Mouse (Mus musculus) liver, adult 2 months (tissue): ENCODE results near the gene Aifm2. TPM values are rescaled to one million over a fixed set of nuclear protein-coding genes. Genes with fewer than 3 reads are reported as not detected.

Experiments
- DNase-seq: peaks from one replicate; pipeline ENCODE4 v3.0.0-alpha.2; 2011; ENCODE audit warnings: low read depth, low spot score; ENCODE audit errors: extremely low read depth
- H3K27ac ChIP-seq: fragments of 200-500 bp; replicated peaks from 2 replicates; pipeline ENCODE4 v1.5.1; 2012; ENCODE audit warnings: low read depth, mild to moderate bottlenecking, control low read depth, inconsistent platforms, low read length; ENCODE audit not compliant: insufficient read depth
- H3K27me3 ChIP-seq: fragments of 200-500 bp; 2 replicates; pipeline ENCODE4 v1.6.1; 2012; ENCODE audit warnings: mild to moderate bottlenecking, moderate library complexity, low read length, inconsistent platforms; ENCODE audit not compliant: control insufficient read depth, insufficient read depth
- H3K36me3 ChIP-seq: fragments of 200-500 bp; 2 replicates; pipeline ENCODE4 v1.6.1; 2012; ENCODE audit warnings: low read length, inconsistent platforms; ENCODE audit not compliant: control insufficient read depth, insufficient read depth
- H3K4me1 ChIP-seq: fragments of 200-500 bp; 2 replicates; pipeline ENCODE4 v1.6.1; 2011; ENCODE audit warnings: low read length; ENCODE audit not compliant: control insufficient read depth, insufficient read depth
- H3K4me3 ChIP-seq: fragments of 200-500 bp; 2 replicates; pipeline ENCODE4 v1.5.1; 2011; ENCODE audit warnings: low read depth, mild to moderate bottlenecking, control low read depth, low read length, moderate library complexity; ENCODE audit not compliant: insufficient read depth
- H3K79me2 ChIP-seq: fragments of 200-500 bp; 2 replicates; pipeline ENCODE4 v1.6.1; 2012; ENCODE audit warnings: inconsistent platforms, mild to moderate bottlenecking, low read length, moderate library complexity; ENCODE audit not compliant: control insufficient read depth, insufficient read depth
- H3K9ac ChIP-seq: fragments of 200-500 bp; 2 replicates; pipeline ENCODE4 v1.6.1; 2012; ENCODE audit warnings: low read depth, mild to moderate bottlenecking, control low read depth, inconsistent platforms, low read length
- CTCF ChIP-seq: fragments of 200-500 bp; IDR thresholded peaks from 2 replicates; pipeline ENCODE4 v1.5.1; 2011; ENCODE audit warnings: low read depth, low read length, control low read depth
- POLR2A ChIP-seq: fragments of 200-500 bp; IDR thresholded peaks from 2 replicates; pipeline ENCODE4 v1.6.1; 2011; ENCODE audit warnings: low read length, control low read depth; ENCODE audit not compliant: insufficient read depth; ENCODE audit errors: extremely low read depth
- WGBS: fragments of 180-500 bp; shearing (Covaris S2); methylation state at CpG from one replicate; pipeline ENCODE4 v1.1.7; 2018; 5-methylcytosine and 5-hydroxymethylcytosine counted together
- polyA plus RNA-seq: library from polyadenylated mRNA; depleted of rRNA; stranded (reverse); fragments of >200 nt; gene quantifications from 2 replicates; pipeline ENCODE4 v1.2.3, GENCODE M21; 2012; rRNA removed
- total RNA-seq: library from RNA; depleted of rRNA; stranded (reverse); fragments of >200 nt; gene quantifications from 2 replicates; pipeline ENCODE4 v1.2.3, GENCODE M21; 2014; rRNA removed

The Aifm2 gene
- total and polyA plus RNA-seq, 2 experiments, result 19.3 to 19.8 TPM

DNA sequence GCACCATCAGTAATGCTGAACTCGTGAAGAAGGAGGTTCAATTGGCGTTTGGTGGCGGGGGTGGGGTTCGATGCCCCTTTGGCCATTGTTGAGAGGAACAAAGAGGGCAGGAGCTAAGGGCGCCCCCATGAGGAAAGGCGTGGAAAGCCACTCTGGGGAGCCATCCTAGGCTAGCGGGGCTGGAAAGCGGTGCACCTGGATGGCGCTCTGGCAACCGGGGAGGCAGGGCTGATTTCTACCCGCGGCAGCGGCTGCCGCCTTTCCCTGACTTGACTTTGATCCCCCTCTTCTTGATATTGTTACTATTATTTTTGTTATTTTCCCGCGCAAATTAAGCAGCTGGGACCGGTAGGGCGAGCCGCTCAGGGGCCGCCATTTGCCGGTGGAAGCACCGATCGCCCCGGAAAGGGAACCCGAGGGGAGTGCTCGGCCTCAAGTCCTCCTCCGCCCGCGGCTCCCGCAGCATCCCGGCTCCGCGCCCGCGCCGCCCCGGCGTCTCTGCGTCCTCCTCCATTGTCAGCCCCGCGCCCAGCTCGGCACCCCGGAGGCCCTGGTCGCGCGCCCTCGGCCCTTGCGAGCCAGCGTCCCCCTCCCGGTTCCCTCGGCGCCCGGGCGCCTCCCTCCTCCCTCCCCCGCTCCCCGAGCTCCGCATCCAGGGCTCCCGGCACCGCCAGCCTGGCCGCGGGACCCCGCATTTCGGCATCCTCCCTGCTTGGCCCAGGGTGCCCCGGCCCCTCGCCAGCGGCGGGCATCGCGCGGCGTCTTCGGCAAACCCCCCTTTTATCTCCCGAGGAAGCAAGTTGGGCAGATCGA, 67.9 kb downstream of the Aifm2 start:
- TF ChIP-seq CTCF (peak; percentile 41), POLR2A (no peak)
- no peak for DNase-seq
- WGBS, result 4% methylated on average over 67 of the region's 74 CpGs
- H3K27me3 ChIP-seq, result peaks cover 13% of the 10 kb centered on the region
- no peak overlapping the region for H3K27ac ChIP-seq
- H3K9ac ChIP-seq, result peak overlapping the region; percentile 52
- no peaks in the 10 kb centered on the region for H3K4me1 ChIP-seq
- no peaks in the 10 kb centered on the region for H3K36me3 ChIP-seq
- peak overlapping the region; percentile 67 for H3K4me3 ChIP-seq
- no peaks in the 10 kb centered on the region for H3K79me2 ChIP-seq

DNA sequence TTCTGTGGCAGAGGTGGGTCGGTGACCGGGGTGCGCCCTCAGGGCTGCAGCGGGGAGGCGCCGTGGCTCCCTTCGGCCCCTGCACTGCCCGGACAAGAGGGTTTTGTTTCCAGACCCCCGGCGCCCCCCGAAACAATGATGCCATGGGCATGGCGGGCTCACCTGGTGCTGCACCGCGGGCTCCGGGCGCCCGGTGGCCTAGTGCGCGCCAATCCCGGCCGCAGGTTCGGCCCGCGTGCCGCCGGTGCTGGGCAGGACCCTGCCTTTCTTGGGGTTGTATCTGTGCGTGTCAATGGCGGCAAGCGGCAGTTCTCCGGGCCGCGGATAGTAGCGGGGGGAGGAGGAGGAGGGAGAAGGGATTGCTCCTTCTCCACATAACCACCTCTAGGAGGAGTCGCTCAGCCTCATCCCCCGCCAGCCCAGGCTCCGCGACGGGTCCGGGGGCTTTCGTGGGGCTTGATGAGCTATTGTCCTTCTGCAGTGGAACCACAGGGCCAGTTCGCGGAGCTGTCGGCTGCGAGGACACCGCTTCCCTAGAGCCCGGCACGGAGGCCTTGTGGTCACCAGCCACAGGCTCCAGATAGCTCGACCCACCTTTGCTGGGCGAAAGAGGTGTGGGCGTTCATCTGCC, 68.7 kb downstream of the Aifm2 start, which contains the start of gene H2afy2:
H2afy2 (minus strand) TSS at position 527 of the 631 bp plus-strand sequence.
- TF ChIP-seq CTCF, result no peak
- no peak for TF ChIP-seq POLR2A
- Histone ChIP-seq H3K79me2 (no peaks in the 10 kb centered on the region), H3K27ac (no peak within 1 kb of the TSS), H3K4me3 (peak within 1 kb of the TSS; percentile 67), H3K9ac (peak within 1 kb of the TSS; percentile 52), H3K27me3 (peaks cover 13% of the 10 kb centered on the region), H3K4me1 (no peaks in the 10 kb centered on the region), H3K36me3 (no peaks in the 10 kb centered on the region)
- WGBS, result 2% methylated on average over 50 of the region's 50 CpGs
- DNase-seq, result no peak

DNA sequence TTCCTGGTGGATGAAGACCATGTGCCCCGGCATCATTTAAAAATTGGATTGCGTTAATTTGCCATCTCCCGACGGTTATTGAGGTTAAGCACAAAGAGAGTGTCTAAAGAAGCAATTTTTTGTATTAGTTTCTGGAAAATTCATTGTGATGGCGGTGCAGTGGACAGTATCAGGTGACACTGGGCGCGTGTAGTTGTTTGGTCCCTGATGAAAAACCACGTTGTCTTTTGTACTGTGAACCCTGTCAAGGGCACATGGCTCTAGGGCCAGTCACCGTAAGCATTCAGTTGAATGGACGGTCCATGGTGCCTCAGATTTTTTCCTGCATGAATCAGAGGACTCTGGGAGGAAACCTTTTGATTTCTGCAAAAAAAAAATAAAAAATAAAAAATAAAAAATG, 69.4 kb downstream of the Aifm2 start:
- H3K9ac ChIP-seq, result no peak overlapping the region
- DNase-seq, result no peak
- H3K36me3 ChIP-seq, result no peaks in the 10 kb centered on the region
- no peak overlapping the region for H3K27ac ChIP-seq
- no peak overlapping the region for H3K4me3 ChIP-seq
- H3K79me2 ChIP-seq, result no peaks in the 10 kb centered on the region
- TF ChIP-seq CTCF (no peak), POLR2A (no peak)
- WGBS, result 53% methylated on average over 10 of the region's 10 CpGs
- no peaks in the 10 kb centered on the region for H3K4me1 ChIP-seq
- peaks cover 13% of the 10 kb centered on the region for H3K27me3 ChIP-seq

DNA sequence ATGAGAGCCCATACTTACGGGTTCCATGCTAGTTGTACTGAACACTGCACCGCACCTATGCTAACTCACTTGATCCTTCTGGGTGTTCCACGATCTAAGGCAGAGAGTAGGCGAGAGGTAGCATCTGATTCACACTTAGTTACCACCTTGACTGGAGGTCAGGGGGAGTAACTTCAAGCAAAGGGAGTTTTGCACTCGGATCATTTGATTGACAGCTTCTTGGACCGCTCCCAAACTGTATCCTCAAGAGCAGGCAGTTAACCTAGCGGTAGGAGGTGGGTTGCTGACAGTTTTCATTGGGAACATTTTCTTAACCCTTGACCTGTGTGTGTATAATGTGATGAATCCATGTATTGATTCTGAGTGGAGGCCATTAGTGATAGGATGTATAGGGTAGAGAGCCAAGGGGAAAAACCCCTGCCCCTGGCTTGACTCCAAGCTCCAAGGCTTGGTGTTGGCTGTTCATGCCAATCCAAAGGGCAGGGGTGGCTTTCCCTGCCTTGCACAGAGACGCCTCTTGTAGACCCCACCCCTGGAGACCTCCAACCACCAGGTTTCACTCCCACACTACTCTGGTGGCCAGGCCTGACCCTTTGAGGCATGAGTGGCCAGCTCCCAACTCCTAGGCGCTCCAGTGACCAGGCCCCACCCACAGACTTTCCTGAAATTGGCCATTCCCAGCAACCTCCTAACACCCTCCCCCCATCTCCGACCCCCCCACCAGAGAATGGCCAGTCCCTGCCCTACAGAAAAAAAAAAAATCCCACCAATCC, 72.7 kb downstream of the Aifm2 start:
- Histone ChIP-seq H3K9ac (no peak overlapping the region), H3K4me1 (no peaks in the 10 kb centered on the region), H3K27ac (no peak overlapping the region), H3K4me3 (no peak overlapping the region), H3K79me2 (no peaks in the 10 kb centered on the region), H3K27me3 (peaks cover 11% of the 10 kb centered on the region), H3K36me3 (no peaks in the 10 kb centered on the region)
- WGBS, result 76% methylated on average over 10 of the region's 10 CpGs
- no peak for DNase-seq
- no peak for TF ChIP-seq CTCF
- no peak for TF ChIP-seq POLR2A

DNA sequence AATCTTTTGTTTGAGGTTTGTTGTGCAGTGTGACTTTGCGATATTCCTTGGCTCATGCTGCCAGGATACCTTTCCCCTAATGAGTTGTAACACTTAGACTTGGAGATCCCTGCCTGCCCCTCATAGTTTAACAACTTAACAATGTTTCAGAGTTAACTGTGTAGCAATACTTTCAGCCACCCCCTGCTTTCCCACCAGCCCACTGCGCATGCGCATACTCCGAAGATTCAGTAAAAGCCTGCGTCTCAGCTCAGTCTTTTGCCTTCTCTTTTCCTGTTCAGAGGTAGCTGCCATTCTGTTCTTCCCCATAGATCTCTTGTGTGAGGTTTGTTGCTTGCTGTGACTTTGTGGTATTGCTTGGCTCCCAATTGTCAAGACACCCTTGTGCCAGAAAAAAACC, 73.4 kb downstream of the Aifm2 start:
- H3K27me3 ChIP-seq, result peaks cover 4% of the 10 kb centered on the region
- H3K4me3 ChIP-seq, result no peak overlapping the region
- 97% methylated on average over 5 of the region's 5 CpGs for WGBS
- TF ChIP-seq POLR2A (no peak), CTCF (no peak)
- H3K27ac ChIP-seq, result no peak overlapping the region
- H3K4me1 ChIP-seq, result no peaks in the 10 kb centered on the region
- no peaks in the 10 kb centered on the region for H3K79me2 ChIP-seq
- no peaks in the 10 kb centered on the region for H3K36me3 ChIP-seq
- no peak overlapping the region for H3K9ac ChIP-seq
- DNase-seq, result no peak

Other genes with a start within 250 kb of the Aifm2 start
- 2.3 and 2.4 TPM in 2 replicates for gene Lrrc20, start 239.5 kb upstream of the Aifm2 start, total RNA-seq
- gene Lrrc20, start 239.5 kb upstream of the Aifm2 start, polyA plus RNA-seq, result 4.8 and 5.4 TPM in 2 replicates
- gene Npffr1, start 119.8 kb upstream of the Aifm2 start, total RNA-seq, result not detected in 2 replicates
- gene Npffr1, start 119.8 kb upstream of the Aifm2 start, polyA plus RNA-seq, result not detected in 2 replicates
- 279 and 331 TPM in 2 replicates for gene Ppa1, start 66.7 kb upstream of the Aifm2 start, total RNA-seq
- 92.3 and 126 TPM in 2 replicates for gene Ppa1, start 66.7 kb upstream of the Aifm2 start, polyA plus RNA-seq
- gene Sar1a, start 35.0 kb upstream of the Aifm2 start, total RNA-seq, result 73.0 and 76.2 TPM in 2 replicates
- 44.9 and 53.2 TPM in 2 replicates for gene Sar1a, start 35.0 kb upstream of the Aifm2 start, polyA plus RNA-seq
- gene Tysnd1, start 19.7 kb upstream of the Aifm2 start, total RNA-seq, result 26.8 and 31.3 TPM in 2 replicates
- gene Tysnd1, start 19.7 kb upstream of the Aifm2 start, polyA plus RNA-seq, result 111 and 123 TPM in 2 replicates
- 0.67 and 0.74 TPM in 2 replicates for gene H2afy2, start 68.9 kb downstream of the Aifm2 start, total RNA-seq
- 0.21 and 0.40 TPM in 2 replicates for gene H2afy2, start 68.9 kb downstream of the Aifm2 start, polyA plus RNA-seq